Mouse (Mus musculus): ENCODE data around the gene Ramac. TPM values are rescaled to one million over a fixed set of nuclear protein-coding genes. Genes with fewer than 3 reads are reported as not detected.

Gene Ramac
- 10 to 100 TPM; 39.7 to 47.0 TPM for total RNA-seq (2023)

DNA sequence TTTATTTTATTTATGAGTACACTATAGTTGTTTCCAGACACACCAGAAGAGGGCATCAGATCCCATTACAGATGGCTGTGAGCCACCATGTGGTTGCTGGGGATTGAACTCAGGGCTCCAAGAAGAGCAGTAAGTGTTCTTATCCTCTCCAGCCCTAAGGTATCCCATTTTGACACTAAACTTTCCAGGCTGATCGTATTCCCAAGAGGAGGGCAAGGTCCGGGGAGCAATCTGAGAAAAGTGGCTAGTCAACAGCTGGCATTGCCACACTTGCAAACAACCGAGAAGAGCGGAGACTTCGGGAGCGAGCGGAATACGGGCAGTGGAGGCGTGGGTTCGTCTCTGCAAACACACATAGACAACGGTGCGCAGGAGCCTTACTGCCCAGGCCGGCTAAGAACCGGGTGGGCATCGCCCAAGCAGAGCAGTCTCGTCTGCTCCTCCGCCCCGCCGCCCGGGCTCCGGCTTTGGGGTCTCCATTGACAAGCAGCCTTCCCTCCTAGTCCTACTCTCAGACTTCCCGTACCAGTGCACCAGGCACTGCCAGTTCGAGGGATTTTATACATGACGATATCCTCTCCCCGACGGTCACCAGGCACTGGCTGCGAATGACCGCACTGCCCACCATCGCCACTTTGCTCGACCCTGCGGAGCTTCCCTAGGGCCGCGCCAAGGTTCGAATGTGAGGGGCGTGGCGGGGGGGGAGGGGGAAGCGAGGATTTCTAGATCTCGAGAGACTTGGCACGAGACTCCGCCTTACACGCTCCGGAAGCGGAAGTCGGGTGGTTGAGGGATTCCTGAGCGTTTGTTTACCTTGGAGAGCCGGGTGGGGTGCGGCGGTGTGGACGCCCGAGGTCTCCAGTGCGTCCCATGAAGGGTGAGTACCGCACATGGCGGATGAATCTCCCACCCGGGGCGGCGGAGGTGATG is at the start of gene Ramac:
Ramac (plus strand) TSS at position 746 of the 930 bp plus-strand sequence.

DNA sequence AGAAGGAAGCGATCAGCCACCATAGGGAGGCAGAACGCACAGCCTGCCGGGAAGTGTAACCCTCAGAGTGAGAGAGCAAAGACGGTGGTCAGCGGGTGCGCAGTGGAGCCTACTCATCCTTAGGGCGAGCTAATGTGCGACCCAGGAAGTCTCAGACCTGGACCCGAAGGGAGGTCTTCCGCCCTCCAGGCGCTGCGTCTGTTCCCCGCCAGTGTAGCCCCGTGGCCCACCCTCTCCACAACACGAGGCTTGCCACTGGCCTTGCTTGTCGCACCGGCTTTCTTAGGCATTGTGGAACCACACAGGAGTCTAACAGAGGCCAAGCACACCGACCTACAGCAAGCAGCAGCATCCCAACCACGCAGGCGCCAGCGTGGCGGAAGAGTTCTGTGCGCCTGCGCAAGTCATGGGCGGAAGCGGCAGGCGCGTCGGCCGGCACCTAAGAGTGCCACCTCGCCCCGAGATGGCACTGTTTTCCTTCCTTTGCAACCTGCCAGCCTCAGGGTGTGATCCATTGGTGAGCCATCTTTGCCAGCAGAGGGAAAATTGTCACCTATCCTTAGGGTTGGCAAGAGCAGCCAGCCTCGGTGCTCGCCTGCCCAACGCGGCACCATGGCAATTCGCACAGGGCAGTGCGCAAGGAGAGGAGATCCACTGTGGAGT is 26.5 kb downstream of the Ramac start, which contains the start of gene 3110040N11Rik:
3110040N11Rik (minus strand) TSS at position 384 of the 663 bp plus-strand sequence.

Other genes starting within 250 kb of the Ramac start
- under 1 TPM; 0.26 to 0.53 TPM for gene Fsd2, start 196.0 kb upstream of the Ramac start, total RNA-seq (2023)
- gene Whamm, start 191.7 kb upstream of the Ramac start, total RNA-seq (2023) = 10 to 100 TPM; 32.3 to 36.7 TPM
- gene Homer2, start 55.4 kb upstream of the Ramac start, total RNA-seq (2023) = not detected
- gene 3110040N11Rik, start 26.6 kb downstream of the Ramac start, total RNA-seq (2023) = 10 to 100 TPM; 29.8 to 30.2 TPM
- 10 to 100 TPM; 85.8 to 95.6 TPM for gene Btbd1, start 66.5 kb downstream of the Ramac start, total RNA-seq (2023)
- gene Gm10160, start 92.9 kb downstream of the Ramac start, total RNA-seq (2023) = not detected
- 100 to 1,000 TPM; 163 to 177 TPM for gene Tm6sf1, start 96.1 kb downstream of the Ramac start, total RNA-seq (2023)
- 1 to 10 TPM; 3.2 to 4.2 TPM for gene Hdgfl3, start 171.5 kb downstream of the Ramac start, total RNA-seq (2023)
- not detected for gene Bnc1, start 229.4 kb downstream of the Ramac start, total RNA-seq (2023)